Mouse (Mus musculus): Measurements from ENCODE around the gene A930018P22Rik. TPM values are rescaled to one million over a fixed set of nuclear protein-coding genes. Genes with fewer than 3 reads are reported as not detected.

The A930018P22Rik gene
- polyA plus RNA-seq, 1 experiment from 2014 or later: 0.48 TPM

DNA sequence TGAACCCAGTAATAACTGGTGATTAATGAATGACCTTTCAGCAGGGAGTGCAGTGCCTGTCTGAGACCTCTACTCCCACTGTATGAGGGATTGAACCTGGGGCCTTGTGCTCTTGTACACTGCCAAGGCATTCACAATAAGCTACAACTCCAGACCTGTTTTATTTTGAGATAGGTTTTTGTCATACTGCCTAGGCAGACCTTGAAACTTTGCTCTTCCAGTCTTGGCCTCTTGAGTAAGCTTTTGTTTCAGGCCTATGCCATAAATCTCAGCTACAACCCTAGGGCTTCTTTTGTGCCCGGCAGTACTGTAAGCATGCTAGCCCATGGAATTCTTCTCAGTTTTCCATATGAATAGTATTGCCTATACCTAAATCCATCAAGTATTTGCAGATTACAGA, 3.5 kb upstream of the A930018P22Rik start:
- 85% methylated on average over 1 of the region's 1 CpGs for WGBS (ENCODE audit: insufficient replicate concordance)
- no peaks in the 10 kb centered on the region for H3K9me3 ChIP-seq (replicated peaks)

DNA sequence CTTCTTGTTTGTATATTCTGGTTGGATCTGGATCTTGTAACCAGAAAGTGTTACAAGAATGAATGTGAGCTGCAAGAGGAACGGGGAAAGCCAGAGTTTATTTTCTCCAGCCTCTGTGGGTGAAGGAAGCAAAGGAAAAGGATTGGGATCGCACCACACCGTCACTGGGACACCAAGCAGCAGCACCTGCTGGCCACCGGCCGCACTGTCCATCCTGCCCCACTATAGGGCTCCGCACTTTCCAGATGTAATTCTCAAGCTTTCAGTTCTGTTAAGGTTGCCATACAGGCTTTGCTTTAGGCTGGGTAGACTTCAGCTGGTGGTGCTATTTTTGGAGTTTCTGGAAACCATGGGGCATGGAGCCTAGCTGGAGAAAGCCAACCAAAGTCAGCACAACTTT, 2.3 kb upstream of the A930018P22Rik start:
- peak overlapping the region; percentile 100 for H3K27ac ChIP-seq
- DNase-seq (no peak), ATAC-seq (ENCODE audit: low read depth) (no peak)
- WGBS (ENCODE audit: insufficient replicate concordance): 83% methylated on average over 6 of the region's 6 CpGs
- H3K4me2 ChIP-seq: no peak overlapping the region
- peak overlapping the region; percentile 75 for H3K9ac ChIP-seq
- no peak overlapping the region for H3K4me3 ChIP-seq (replicated peaks)
- peaks cover 7% of the 10 kb centered on the region for H3K27me3 ChIP-seq
- peaks cover 14% of the 10 kb centered on the region for H3K36me3 ChIP-seq
- peaks cover 73% of the 10 kb centered on the region for H3K4me1 ChIP-seq (replicated peaks)
- H3K9me3 ChIP-seq (replicated peaks): no peaks in the 10 kb centered on the region

More for the DNA sequence above, 3.5 kb upstream of the A930018P22Rik start:
- Histone ChIP-seq H3K27me3 (no peaks in the 10 kb centered on the region), H3K27ac (peak overlapping the region; percentile 53), H3K4me2 (no peak overlapping the region), H3K4me3 (replicated peaks) (no peak overlapping the region), H3K36me3 (peaks cover 23% of the 10 kb centered on the region), H3K9ac (no peak overlapping the region), H3K4me1 (replicated peaks) (peaks cover 68% of the 10 kb centered on the region)
- no peak for DNase-seq
- no peak for ATAC-seq (ENCODE audit: low read depth)

DNA sequence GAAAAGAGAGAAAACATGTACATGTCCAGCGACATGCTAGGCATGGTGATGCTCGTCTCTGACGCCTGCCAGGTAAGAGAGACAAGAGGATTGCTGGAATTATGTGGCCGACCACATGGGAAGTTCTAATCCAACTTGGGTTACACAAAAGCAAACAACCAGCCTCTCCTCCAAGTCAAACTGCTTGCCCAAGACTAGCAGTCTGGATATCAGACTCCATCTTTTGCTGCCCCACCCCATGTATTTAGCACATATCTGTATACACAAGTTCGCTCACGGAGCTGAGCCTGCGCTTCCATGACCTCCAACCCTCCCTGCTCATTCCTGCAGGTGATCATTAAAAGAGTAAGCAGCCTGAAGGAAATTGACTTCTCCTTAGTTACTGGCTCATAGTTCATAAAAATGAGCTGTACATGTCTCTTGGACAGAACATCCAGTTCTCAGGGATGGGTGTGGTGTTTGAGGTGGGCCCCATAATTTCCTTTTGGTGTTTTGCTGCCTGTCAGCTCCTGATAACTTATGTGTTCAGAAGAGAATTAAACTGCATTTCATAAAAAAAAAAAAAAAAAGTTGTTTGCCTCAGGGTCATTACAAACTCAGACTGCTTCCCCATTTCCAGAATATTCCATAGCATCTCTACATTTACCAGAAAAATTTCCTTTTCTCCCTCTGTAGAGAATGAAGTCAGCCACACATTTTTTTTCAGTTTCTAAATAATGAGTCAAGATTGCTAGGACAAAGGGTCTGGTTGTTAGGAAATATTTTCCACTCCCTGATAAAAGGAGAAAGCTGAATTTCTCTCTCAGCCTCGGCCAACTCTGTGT, 676 bp upstream of the A930018P22Rik start:
- peak overlapping the region; percentile 100 for H3K27ac ChIP-seq
- DNase-seq: peak; percentile 78
- H3K9me3 ChIP-seq (replicated peaks): no peaks in the 10 kb centered on the region
- H3K36me3 ChIP-seq: peaks cover 12% of the 10 kb centered on the region
- peak; percentile 71 for ATAC-seq (ENCODE audit: low read depth)
- H3K9ac ChIP-seq: peak overlapping the region; percentile 75
- peaks cover 69% of the 10 kb centered on the region for H3K4me1 ChIP-seq (replicated peaks)
- peaks cover 20% of the 10 kb centered on the region for H3K27me3 ChIP-seq
- H3K4me2 ChIP-seq: peak overlapping the region; percentile 98
- 29% methylated on average over 8 of the region's 8 CpGs for WGBS (ENCODE audit: insufficient replicate concordance)
- peak overlapping the region; percentile 88 for H3K4me3 ChIP-seq (replicated peaks)

DNA sequence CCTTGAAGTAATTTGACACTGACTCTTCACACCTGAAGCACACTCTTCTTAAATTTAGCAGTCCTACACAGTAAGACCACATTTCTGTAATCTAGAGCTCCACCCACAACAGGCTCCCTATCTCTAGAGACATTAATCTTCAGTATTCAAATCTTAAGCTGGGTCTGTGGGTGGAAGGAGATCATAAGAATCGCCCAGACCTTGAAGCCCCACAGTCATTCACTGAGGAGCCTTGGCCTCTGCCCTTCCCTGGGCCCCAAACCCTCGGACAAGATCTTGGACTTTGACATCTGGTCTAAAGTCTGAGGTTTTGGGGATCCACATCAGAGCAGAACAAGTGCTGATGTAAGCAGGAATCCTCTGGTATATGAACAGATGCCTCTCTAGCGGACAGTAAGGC, 971 bp downstream of the A930018P22Rik start:
- Histone ChIP-seq H3K4me3 (replicated peaks) (peak overlapping the region; percentile 88), H3K27ac (peak overlapping the region; percentile 100), H3K4me1 (replicated peaks) (peaks cover 58% of the 10 kb centered on the region), H3K36me3 (no peaks in the 10 kb centered on the region), H3K9ac (peak overlapping the region; percentile 99), H3K27me3 (peaks cover 34% of the 10 kb centered on the region), H3K4me2 (peak overlapping the region; percentile 98), H3K9me3 (replicated peaks) (no peaks in the 10 kb centered on the region)
- peak; percentile 43 for ATAC-seq (ENCODE audit: low read depth)
- DNase-seq: peak; percentile 54
- WGBS (ENCODE audit: insufficient replicate concordance): 26% methylated on average over 3 of the region's 3 CpGs

DNA sequence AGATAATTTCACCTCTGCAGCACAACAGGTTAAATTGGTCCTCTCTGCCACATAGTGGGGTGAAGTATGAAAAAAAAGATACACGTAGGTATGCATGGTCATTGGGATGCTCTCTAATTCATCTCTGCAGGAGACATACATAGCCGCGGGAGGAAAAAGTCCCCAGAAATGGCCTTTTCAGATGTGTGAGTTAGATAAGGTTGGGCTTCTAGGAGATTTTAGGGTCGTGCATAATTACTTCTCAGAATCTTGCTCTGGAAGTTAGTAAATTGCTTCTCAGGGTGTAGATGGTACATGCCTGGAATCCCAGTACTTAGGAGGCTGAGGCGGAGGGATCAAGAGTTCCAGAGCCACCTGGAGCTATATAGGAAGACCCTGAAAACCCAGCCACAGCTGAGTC, 1.5 kb downstream of the A930018P22Rik start:
- no peaks in the 10 kb centered on the region for H3K9me3 ChIP-seq (replicated peaks)
- peaks cover 58% of the 10 kb centered on the region for H3K4me1 ChIP-seq (replicated peaks)
- H3K4me2 ChIP-seq: peak overlapping the region; percentile 98
- H3K36me3 ChIP-seq: no peaks in the 10 kb centered on the region
- 40% methylated on average over 5 of the region's 5 CpGs for WGBS (ENCODE audit: insufficient replicate concordance)
- DNase-seq (no peak), ATAC-seq (ENCODE audit: low read depth) (no peak)
- peak overlapping the region; percentile 100 for H3K27ac ChIP-seq
- H3K9ac ChIP-seq: peak overlapping the region; percentile 99
- peaks cover 39% of the 10 kb centered on the region for H3K27me3 ChIP-seq
- peak overlapping the region; percentile 88; the same call in 1 of the 2 replicates for H3K4me3 ChIP-seq (replicated peaks)

DNA sequence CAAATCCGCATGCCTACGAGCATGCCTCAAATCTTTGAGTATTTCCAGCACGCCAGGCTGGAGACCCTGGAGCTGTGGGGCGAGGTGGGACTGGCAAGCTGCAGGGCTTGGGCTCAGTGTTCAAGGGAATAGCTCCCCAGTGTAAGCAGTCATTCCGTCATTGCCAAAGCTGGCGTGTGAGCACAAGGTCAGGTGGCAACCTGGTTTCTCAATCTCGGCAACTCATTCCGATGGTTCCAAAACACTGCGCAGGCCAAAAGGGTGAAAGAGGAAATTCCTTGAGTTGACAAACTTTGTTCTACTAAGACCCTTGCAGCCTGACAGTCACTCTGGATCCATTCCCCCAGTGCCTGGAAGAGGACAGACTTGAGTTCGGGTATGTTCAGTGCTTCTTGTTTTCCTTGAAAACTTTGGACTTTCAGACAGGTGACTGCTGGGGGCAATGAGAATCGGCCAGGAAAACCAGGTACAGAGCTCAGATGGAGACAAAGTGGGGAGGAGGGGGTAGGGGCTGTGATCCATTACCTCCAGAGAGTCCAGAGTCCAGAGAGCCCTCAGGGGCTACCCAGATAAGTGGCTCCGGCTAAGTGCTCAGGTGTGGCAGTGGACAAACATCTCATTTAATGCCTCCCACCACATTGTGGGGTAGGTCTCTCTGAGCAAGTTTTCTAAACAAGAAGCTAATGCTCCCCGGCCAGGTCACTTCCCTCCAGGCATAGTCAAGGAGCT, 6.4 kb downstream of the A930018P22Rik start:
- ATAC-seq (ENCODE audit: low read depth): no peak
- 79% methylated on average over 13 of the region's 13 CpGs for WGBS (ENCODE audit: insufficient replicate concordance)

DNA sequence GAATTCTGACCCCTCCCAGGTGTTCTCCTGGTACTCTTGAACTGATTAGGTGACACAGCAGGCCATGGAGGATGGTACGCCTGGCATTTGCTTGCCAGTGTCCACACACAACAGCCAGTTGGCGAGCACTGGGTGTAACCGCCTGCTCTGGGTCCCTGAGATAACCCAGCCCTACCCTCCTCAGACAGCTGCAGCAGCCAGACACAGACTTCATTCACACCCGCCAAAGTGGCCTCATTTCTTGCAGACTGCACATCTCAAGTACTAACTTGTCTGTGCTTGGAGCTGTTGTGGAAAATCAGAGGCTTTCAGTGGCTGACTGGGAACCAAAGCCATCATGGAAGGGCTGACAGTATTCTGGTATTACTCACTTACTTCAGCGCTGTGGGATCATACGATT, 7.6 kb downstream of the A930018P22Rik start:
- Histone ChIP-seq H3K27ac (peak overlapping the region; percentile 93), H3K9ac (peak overlapping the region; percentile 57), H3K36me3 (no peaks in the 10 kb centered on the region), H3K4me3 (replicated peaks) (peak overlapping the region; percentile 26), H3K4me1 (replicated peaks) (peaks cover 45% of the 10 kb centered on the region), H3K4me2 (peak overlapping the region; percentile 61), H3K27me3 (peaks cover 52% of the 10 kb centered on the region), H3K9me3 (replicated peaks) (no peaks in the 10 kb centered on the region)
- DNase-seq (peak; percentile 71), ATAC-seq (ENCODE audit: low read depth) (peak; percentile 100)
- 35% methylated on average over 6 of the region's 6 CpGs for WGBS (ENCODE audit: insufficient replicate concordance)

More for the DNA sequence above, 6.4 kb downstream of the A930018P22Rik start:
- Histone ChIP-seq H3K27ac (0 out of 2 replicates have a peak overlapping the region, but pooled peaks have one; percentile 93), H3K4me3 (replicated peaks) (no peak overlapping the region), H3K4me1 (replicated peaks) (peaks cover 50% of the 10 kb centered on the region), H3K9me3 (replicated peaks) (no peaks in the 10 kb centered on the region), H3K27me3 (peaks cover 51% of the 10 kb centered on the region), H3K36me3 (no peaks in the 10 kb centered on the region), H3K4me2 (peak overlapping the region; percentile 61), H3K9ac (peak overlapping the region; percentile 41)
- no peak for DNase-seq

DNA sequence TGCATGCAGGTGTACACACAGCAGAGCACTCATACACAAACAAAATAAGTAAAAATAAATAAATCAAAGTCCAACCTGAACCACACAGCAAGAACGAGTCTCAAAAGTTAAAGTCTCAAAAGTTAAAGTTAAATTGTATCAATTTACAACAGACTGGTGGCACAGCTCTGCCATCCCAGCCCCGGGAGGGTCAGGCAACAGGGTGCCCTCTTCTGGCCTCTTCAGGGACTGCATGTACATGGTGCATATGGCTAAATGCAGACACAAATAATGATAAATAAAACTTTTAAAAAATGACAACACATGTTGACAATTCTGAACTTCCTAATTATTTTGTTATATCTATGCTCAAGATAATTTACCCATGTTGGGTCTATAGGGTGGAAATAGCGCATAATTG, 8.4 kb downstream of the A930018P22Rik start:
- peak overlapping the region; percentile 57; the same call in 1 of the 2 replicates for H3K9ac ChIP-seq
- 39% methylated on average over 3 of the region's 3 CpGs for WGBS (ENCODE audit: insufficient replicate concordance)
- no peak for DNase-seq

DNA sequence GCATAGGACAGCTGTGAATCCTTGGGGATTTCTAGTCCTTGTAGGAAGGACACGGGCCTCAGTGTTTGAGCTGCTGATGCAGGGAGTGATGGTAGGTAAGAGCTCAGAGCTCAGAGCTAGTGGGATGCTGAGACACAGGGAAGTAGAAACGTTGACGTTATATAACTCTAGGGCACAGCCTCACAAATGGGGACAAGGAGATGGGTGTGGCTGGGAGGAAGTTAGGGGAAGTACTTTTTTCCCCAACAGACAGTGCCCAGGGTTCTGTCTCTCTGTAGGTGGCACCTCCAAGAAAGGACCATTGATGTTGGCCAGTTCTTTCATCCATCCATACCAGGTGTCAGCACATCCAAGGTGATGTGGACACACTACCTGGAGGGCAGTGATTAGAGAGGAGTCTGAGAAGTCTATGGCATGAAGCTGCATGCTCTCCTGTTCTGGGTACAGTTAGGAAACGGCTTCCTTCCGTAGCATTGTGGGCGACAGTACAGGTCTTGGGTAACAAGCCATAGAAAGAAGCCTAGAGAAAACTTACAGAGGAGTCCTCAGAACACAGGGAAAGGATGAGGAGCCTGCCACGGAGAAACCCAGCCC, 9.8 kb downstream of the A930018P22Rik start:
- ATAC-seq (ENCODE audit: low read depth) (no peak), DNase-seq (no peak)
- Histone ChIP-seq H3K4me1 (replicated peaks) (peaks cover 45% of the 10 kb centered on the region), H3K9ac (no peak overlapping the region), H3K27ac (peak overlapping the region; percentile 24; the same call in 1 of the 2 replicates), H3K9me3 (replicated peaks) (no peaks in the 10 kb centered on the region), H3K36me3 (no peaks in the 10 kb centered on the region), H3K27me3 (peaks cover 42% of the 10 kb centered on the region), H3K4me3 (replicated peaks) (no peak overlapping the region), H3K4me2 (no peak overlapping the region)
- WGBS (ENCODE audit: insufficient replicate concordance): 48% methylated on average over 7 of the region's 7 CpGs

More for the DNA sequence above, 8.4 kb downstream of the A930018P22Rik start:
- Histone ChIP-seq H3K4me1 (replicated peaks) (peaks cover 45% of the 10 kb centered on the region), H3K4me2 (peak overlapping the region; percentile 61; the same call in 1 of the 2 replicates), H3K36me3 (no peaks in the 10 kb centered on the region), H3K27ac (peak overlapping the region; percentile 93), H3K27me3 (peaks cover 48% of the 10 kb centered on the region), H3K4me3 (replicated peaks) (no peak overlapping the region), H3K9me3 (replicated peaks) (no peaks in the 10 kb centered on the region)
- no peak for ATAC-seq (ENCODE audit: low read depth)

DNA sequence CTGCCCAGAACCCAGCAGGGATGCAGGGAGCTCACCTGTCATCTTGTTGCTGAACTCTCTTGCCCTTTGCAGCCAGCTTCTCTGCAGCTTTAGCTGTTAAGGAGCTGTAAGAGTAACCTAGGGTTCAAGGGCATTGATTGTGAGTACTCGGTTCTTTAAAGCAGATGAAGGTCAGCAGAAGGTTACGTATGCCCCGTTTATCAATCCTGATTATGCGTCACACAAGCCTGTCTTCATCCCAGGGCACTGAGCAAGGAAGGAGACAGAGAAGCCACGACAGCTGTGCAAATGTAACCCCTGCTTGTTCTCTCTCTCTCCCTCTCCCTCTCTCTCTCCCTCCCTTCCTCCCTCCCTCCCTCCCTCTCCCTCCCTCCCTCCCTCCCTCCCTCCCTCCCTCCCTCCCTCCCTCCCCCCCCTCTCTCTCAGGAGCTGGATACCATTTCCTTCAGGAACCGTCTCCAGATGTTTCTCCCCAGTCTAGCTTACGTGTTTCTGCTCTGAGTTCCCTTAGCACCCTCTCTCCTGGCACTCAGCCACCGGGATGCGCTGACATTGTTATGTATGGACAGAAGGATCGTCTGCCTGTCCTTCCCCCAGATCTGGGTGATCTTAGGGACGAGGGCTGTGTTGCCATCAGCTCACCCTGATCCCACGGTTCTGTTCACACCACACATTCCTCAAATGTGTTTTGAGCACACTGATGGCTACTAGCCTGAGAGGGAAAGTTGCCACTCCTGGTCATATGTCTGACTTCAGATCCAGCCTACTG, 10.7 kb downstream of the A930018P22Rik start:
- no peak for DNase-seq
- no peaks in the 10 kb centered on the region for H3K9me3 ChIP-seq (replicated peaks)
- no peak overlapping the region for H3K4me2 ChIP-seq
- no peak overlapping the region for H3K9ac ChIP-seq
- H3K4me1 ChIP-seq (replicated peaks): peaks cover 45% of the 10 kb centered on the region
- peaks cover 35% of the 10 kb centered on the region for H3K27me3 ChIP-seq
- ATAC-seq (ENCODE audit: low read depth): no peak
- H3K36me3 ChIP-seq: no peaks in the 10 kb centered on the region
- 36% methylated on average over 12 of the region's 12 CpGs for WGBS (ENCODE audit: insufficient replicate concordance)
- no peak overlapping the region for H3K4me3 ChIP-seq (replicated peaks)
- no peak overlapping the region for H3K27ac ChIP-seq

Measured in liver, embryonic 13.5 days (tissue).